Mouse (Mus musculus) cerebellum, adult 9-11 months (tissue): ENCODE results near the gene Zfp212.
"Not testable (repeated sequence)": the region's sequence is repeated elsewhere in the genome, so short reads cannot be mapped to it uniquely, and the experiment has no call there.

Source experiments
- DNase-seq: peaks from one replicate; pipeline ENCODE4 v3.0.0; 2022

The Zfp212 gene

DNA sequence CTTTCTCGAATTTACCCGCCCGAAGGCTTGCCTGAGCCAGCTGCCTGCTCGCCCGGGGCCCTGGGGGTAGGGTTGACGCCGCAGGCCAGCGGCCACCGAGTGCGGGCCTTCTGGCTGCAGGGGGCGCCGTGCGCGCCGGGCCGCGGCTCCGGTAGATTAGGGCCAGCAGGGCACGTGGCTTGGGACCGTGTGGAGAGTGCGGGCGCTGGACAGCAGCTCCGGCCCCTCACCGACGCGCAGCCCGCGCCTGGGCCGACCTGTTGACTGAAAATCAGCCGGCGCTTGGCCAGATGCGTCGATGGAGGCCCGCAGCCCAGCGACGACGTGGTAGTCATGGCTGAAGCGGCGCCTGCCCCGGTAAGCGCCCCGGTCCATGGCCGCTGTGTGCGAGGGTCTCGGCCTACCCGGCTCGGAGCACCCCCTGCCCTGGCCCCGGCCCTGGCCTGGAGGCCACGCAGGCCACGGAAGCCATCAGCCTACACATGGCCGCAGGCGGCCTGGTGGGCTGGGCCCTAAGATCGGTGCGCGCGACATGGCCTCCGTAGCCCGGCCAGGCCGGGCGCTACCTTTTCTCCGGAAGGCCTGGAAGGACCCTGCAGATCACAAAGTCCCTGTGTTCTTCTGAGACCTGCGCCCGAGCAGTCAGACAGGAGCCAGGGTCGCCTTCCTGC is 22.9 kb downstream of the Zfp212 start:
- peak; percentile 68 for DNase-seq

DNA sequence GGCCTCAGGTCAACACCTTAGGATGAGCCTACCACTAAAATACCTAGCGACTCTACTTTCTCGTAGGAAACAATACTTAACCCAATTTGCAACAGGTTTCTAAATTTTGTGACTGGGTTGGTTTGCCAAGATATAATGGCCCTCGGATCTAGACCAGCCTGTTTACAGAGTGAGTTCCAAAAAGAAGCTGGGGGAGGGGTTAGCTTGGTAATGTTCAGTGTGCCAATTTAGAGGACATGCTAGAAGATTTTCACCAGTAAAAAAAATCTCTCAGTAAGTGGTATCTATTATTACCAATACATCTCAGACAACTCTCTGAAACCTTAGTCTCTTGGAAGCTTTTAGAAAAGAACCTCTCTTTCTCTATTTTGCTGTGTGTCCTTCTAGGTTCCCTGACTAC is 23.4 kb downstream of the Zfp212 start:
- no peak for DNase-seq

DNA sequence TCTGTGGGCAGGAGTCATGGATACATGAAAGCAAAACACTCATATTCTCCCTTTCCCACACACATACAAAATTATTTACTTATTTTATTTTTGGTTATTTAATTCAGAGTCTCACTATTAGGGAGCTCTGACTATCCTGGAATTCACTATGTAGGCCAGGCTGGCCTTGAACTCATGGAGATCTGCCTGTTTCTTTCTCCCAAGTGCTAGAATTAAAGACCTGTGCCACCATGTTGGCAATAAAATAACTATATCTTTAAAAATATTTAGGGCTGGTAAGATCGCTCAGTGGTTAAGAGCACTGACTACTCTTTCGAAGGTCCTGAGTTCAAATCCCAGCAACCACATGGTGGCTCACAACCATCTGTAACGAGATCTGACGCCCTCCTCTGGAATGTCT is 27.1 kb downstream of the Zfp212 start:
- DNase-seq: no peak

DNA sequence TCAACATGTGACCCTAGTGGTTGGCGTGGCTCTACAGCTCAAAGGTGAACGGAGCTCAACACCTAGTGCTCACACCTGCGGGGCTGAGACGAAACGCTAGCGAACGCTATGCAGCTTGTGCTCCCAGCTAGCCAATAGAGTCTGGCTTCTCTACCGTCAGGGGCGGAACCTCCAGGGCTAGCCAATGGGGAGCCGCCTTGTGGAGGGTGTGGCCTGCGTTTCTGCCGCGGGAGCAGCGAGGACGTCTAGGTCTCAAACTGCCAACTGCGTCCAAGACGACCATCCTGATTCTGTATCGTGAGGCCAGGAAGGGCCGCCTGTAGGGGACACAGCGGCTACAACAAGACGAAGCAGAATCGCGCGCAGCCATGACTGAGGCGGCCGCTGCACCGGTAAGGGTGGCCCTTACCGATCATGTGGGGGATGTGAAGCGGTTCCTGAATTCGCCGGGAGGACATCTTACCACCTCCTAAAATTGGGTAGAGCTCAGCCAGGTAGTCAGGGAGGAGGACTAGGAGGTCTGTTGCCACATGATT is 33.0 kb downstream of the Zfp212 start, which contains the start of gene Zfp956:
Gene Zfp956 (plus strand): TSS at position 200 of the 536 bp plus-strand sequence.
- DNase-seq: peak; percentile 97

DNA sequence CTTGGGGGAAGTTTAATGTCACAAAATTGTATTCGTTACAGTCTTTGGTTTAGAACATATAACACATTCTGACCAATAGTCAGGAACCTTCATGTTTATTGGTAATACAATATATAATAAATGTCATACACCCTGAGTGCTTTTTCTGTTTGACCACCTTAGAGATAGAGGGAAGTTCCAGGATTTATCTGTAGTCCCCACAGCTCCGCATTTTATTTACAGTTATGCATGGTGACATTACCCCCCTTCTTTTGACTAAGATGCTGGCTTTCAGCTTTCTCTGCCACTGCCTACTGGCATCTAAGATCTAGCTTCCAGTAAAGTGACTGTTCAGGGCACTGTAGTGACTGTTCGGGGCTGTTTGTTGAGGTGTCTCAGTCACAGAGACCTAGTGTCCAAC is 34.1 kb downstream of the Zfp212 start:
- no peak for DNase-seq

DNA sequence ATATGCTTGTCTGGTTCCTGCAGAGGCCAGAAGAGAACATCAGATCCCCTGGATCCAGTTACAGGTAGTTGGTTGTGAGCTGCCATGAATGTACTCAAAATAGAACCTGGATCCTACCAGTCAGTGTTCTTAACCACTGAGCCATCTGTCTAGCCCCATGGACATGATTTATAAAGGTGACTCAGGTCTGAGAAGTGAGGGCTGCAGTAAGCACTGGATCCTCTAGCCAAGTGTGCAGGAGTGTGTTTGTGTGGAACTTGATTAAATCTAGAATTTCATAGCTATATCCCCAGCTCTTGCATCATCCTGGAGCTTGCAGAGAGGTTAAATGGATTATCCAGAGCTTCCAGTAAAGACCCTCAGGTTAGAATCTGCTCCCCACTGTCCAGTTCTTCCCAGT is 37.5 kb downstream of the Zfp212 start:
- no peak for DNase-seq

DNA sequence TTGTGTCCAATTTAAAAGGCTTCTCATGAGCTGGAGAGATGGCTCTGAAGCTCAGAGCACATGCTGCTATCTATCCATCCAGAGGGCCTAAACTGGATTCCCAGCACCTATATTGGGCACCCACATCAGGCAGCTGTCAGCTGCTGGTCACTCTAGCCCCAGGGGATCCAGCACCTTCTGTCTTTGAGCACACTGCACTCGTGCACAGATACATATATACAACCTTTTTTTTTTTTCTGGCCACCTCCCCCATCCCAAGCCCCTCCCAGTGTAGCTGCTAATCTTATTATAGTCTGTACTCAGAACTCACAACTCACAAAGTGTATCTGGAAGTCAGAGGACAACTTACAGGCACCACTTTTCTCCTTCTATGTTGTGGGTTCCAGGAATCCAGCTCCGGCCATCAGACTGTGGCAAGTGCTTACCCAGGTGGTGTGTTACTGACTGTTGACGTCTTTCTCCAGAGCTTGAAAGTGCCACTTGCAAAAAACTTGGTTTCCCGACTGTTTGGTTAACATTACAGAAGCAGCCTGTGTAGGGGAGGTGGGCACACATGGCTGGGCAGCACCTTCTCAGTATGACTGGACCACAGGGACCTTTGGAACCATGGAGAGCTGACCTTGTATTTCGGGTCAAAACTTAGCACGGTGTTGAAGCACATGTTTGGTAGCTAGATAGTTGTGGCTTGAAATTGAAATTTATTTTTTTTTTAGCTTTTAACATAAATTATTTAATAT is 40.6 kb downstream of the Zfp212 start:
- no peak for DNase-seq

DNA sequence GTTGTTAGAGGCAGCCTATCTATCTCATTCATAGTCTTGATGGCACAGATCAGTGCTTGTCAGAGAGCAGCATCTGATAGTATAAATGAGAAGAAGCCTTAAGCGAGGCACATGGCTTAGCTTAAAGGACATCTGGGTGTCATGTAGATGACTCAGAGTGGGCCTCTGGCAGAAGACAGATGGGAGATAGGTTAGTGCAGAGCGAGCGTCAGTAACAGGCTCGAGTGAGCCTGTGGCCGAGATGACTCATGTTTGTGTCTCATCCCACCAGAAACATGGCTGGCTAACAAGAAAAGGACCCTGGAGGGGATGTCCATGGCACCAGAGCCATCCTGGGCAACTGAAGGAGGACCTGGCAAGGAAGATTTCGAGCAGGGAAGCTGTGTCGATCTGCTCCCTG is 42.8 kb downstream of the Zfp212 start:
- no peak for DNase-seq

DNA sequence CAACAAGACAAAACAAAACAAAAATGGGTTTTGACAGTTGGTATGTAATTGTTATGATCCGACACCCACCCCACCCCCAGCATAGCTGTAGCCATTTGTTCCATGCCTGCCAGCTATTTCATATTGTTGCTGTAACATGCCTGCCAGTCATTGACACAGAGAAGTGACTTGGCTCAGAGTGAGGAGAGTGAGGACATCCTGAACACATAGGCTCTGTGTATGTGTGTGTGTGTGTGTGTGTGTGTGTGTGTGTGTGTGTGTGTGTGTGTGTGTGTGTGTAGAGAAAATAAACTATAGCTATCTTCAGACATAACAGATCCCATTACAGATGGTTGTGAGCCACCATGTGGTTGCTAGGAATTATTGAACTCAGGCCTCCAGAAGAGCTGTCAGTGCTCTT is 47.9 kb downstream of the Zfp212 start:
- DNase-seq: not testable (repeated sequence)

DNA sequence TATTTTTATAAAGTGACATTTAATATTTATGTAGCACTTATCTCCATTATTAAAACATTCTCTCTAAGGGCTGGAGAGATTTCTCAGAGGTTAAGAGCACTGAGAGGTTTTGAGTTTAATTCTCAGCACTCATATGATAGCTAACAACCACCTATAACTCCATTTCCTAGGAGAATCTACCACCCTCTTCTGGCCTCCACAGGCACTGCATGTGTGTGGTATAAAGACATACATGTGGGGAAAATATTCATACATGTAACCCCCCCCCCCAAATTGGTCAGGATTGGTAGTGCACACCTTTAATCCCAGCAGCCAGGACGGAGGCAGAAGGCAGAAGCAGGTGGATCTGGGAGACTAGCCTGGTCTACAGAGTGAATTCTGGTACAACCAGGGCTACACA is 54.3 kb downstream of the Zfp212 start:
- DNase-seq: no peak

DNA sequence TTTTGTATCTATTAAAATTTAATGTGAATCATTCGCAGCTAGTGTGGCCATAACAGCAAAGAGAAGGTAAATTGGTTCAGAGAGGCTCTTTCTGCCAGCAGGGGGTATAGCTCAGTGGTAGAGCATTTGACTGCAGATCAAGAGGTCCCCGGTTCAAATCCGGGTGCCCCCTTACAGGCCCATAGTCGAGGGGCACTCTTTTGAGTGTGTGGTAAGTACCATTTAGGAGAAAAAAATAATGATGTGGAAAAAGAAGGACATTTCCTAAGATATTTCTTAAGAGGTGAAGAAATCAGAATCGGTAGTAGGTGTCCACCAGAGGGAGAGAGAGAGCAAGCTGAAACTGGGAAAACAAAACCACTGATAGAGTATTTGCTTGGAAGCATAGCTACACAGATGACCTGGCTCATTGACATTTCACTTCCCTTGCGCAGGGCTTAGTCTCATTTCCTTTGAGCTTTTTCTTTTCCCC is 58.7 kb downstream of the Zfp212 start:
- peak; percentile 79 for DNase-seq
